Mouse (Mus musculus) kidney, adult 2 months (tissue): ENCODE measurements around the gene Plbd2. TPM values are rescaled to one million over a fixed set of nuclear protein-coding genes. Genes with fewer than 3 reads are reported as not detected.
A peak's percentile ranks its signal among the peaks of the same experiment; 100 is the strongest.

Experiments
- DNase-seq: peaks from one replicate; pipeline ENCODE4 v3.0.0; 2021
- H3K27ac ChIP-seq: fragments of 200-500 bp; 2 replicates; pipeline ENCODE4 v1.5.1; 2012; ENCODE audit warnings: low read depth, low read length, control low read depth, inconsistent platforms; ENCODE audit not compliant: insufficient read depth
- H3K27me3 ChIP-seq: fragments of 200-500 bp; replicated peaks from 2 replicates; pipeline ENCODE4 v1.6.1; 2012; ENCODE audit warnings: mild to moderate bottlenecking, moderate library complexity, low read length, inconsistent platforms; ENCODE audit not compliant: control insufficient read depth, insufficient read depth
- H3K36me3 ChIP-seq: fragments of 200-500 bp; 2 replicates; pipeline ENCODE4 v1.6.1; 2012; ENCODE audit warnings: mild to moderate bottlenecking, moderate library complexity, low read length, inconsistent platforms; ENCODE audit not compliant: control insufficient read depth, insufficient read depth
- H3K4me1 ChIP-seq: fragments of 200-500 bp; 2 replicates; pipeline ENCODE4 v1.6.1; 2011; ENCODE audit warnings: low read length; ENCODE audit not compliant: control insufficient read depth, insufficient read depth
- H3K4me3 ChIP-seq: fragments of 200-500 bp; 2 replicates; pipeline ENCODE4 v1.5.1; 2011; ENCODE audit warnings: mild to moderate bottlenecking, low read depth, low read length, control low read depth; ENCODE audit not compliant: insufficient read depth
- CTCF ChIP-seq: fragments of 200-500 bp; conservative IDR thresholded peaks from 2 replicates; pipeline ENCODE4 v1.5.1; 2011; ENCODE audit warnings: low read depth, mild to moderate bottlenecking, control low read depth, low read length, moderate library complexity, mixed read lengths; ENCODE audit not compliant: insufficient read depth, insufficient read length
- POLR2A ChIP-seq: fragments of 200-500 bp; IDR thresholded peaks from one replicate; pipeline ENCODE4 v1.6.1; 2011; ENCODE audit warnings: low read depth, low read length, control low read depth
- WGBS: fragments of 180-500 bp; shearing (Covaris S2); methylation state at CpG from one replicate; pipeline ENCODE4 v1.1.7; 2018; 5-methylcytosine and 5-hydroxymethylcytosine counted together
- polyA plus RNA-seq: library from polyadenylated mRNA; depleted of rRNA; stranded (reverse); fragments of >200 nt; gene quantifications from 2 replicates; pipeline ENCODE4 v1.2.3, GENCODE M21; 2012

Plbd2 gene
- polyA plus RNA-seq, 1 experiment, result 49.3 TPM

DNA sequence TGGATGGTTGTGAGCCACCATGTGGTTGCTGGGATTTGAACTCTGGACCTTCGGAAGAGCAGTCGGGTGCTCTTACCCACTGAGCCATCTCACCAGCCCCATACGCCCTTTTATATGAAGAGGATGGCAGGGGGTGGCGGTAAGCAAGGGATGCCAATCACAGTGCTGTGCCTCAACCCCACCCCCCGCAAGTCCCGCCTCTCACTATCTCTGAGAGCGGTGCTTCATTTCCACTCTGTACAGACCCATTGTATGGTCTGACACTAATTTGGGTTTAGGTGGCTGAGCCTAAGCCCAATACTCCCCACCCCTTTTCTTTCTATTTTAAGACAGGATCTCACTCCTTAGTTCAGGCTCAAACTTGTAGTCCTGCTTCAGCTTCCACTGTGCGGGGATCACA is 27.6 kb downstream of the Plbd2 start:
- H3K36me3 ChIP-seq, result no peaks in the 10 kb centered on the region
- DNase-seq, result no peak
- no peak overlapping the region for H3K27ac ChIP-seq
- no peak overlapping the region for H3K4me3 ChIP-seq
- no peaks in the 10 kb centered on the region for H3K4me1 ChIP-seq
- no peak for TF ChIP-seq POLR2A
- no peak for TF ChIP-seq CTCF
- no peaks in the 10 kb centered on the region for H3K27me3 ChIP-seq
- WGBS, result 65% methylated on average over 8 of the region's 8 CpGs

DNA sequence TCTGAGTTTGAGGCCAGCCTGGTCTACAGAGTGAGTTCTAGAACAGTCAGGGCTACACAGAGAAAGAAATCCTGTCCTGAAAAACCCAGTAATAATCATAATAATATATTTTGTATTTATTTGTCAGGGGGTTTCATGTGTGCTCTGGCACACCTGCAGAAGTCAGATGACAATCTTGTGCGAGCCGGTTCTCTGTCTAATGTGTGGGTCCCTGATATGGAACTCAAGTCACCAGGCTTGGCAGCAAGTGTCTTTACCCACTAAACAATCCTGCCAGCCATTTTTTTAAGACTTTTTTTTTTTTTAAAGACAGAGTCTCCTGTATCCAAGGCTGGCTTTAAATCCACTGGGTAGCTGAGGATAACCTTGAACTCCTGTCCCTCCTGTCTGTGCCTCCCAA is 30.1 kb downstream of the Plbd2 start:
- no peak for DNase-seq
- Histone ChIP-seq H3K27me3 (no peaks in the 10 kb centered on the region), H3K27ac (no peak overlapping the region), H3K4me1 (peaks cover 3% of the 10 kb centered on the region; the same call in 1 of the 2 replicates), H3K36me3 (no peaks in the 10 kb centered on the region), H3K4me3 (no peak overlapping the region)
- TF ChIP-seq POLR2A (no peak), CTCF (no peak)
- WGBS, result 91% methylated on average over 2 of the region's 2 CpGs

DNA sequence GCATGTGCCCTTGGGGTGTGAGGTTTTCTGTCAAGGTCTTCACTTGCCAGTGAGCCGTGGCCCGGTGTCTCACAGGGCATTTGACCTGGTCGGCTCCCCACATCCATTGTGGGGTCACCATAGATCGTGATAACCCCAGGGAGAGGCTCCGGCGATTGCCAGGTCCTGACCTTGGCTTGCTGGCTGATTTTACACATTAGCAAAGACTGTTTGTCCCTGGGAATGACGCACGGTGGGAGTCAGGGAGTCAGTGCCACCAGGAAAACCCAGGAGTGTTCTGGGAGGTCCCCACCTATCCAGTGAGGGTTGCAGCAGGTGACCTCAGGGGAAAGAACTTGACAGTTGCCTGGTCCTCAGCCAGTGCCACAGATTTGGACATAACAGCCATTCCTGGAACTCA is 30.7 kb downstream of the Plbd2 start, which contains the start of gene Sdsl:
TSS of gene Sdsl (minus strand) at position 41 of the 400 bp plus-strand sequence.
- no peaks in the 10 kb centered on the region for H3K27me3 ChIP-seq
- no peaks in the 10 kb centered on the region for H3K36me3 ChIP-seq
- no peak within 1 kb of the TSS for H3K4me3 ChIP-seq
- no peak for DNase-seq
- TF ChIP-seq CTCF (no peak), POLR2A (no peak)
- peaks cover 4% of the 10 kb centered on the region; the same call in 1 of the 2 replicates for H3K4me1 ChIP-seq
- 68% methylated on average over 8 of the region's 8 CpGs for WGBS
- H3K27ac ChIP-seq, result no peak within 1 kb of the TSS

DNA sequence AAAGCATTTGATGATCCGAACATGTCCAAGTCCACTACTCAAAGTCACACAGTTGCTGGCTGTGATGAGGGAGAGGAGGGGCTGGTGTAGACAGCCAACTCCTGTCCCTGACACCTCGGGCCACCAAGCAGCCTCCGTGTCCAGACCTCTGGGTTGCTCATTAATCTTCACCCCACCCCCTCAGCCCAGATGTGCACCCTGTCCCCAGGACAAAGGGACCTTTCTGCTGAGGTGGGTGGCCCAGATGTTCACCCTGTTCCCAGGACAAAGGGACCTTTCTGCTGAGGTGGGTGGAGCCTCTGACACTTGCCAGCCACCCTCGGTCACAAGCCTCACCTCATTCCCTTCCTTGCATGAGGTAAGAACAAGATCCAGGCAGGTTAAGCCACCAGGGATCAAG is 31.9 kb downstream of the Plbd2 start:
- Histone ChIP-seq H3K27ac (no peak overlapping the region), H3K4me1 (peaks cover 4% of the 10 kb centered on the region; the same call in 1 of the 2 replicates), H3K4me3 (no peak overlapping the region), H3K36me3 (no peaks in the 10 kb centered on the region), H3K27me3 (no peaks in the 10 kb centered on the region)
- DNase-seq, result peak; percentile 75
- 19% methylated on average over 4 of the region's 4 CpGs for WGBS
- TF ChIP-seq POLR2A, result no peak

DNA sequence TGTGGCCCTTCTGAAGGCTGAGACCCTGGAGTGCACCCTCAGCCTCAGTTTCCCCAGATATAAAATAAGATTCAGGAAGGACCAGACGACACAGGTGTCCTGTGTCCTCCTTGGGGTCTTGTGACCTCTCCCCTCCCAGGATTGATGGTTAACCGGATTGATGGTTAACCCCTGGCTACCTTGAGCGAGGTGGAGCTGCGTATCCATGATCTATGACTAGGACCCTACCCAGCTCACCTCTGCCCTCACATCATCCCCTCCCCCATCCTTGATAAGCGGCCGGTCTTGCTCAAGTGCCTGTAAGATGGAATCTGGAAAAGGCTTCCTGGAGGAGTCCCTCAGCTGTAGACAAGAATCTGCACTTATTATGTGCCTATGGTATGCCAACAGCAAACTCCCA is 34.6 kb downstream of the Plbd2 start:
- Histone ChIP-seq H3K36me3 (no peaks in the 10 kb centered on the region), H3K4me1 (peaks cover 4% of the 10 kb centered on the region; the same call in 1 of the 2 replicates), H3K27ac (no peak overlapping the region), H3K4me3 (no peak overlapping the region), H3K27me3 (no peaks in the 10 kb centered on the region; the same call in 1 of the 2 replicates)
- peak; percentile 18 for DNase-seq
- TF ChIP-seq CTCF (no peak), POLR2A (no peak)
- 60% methylated on average over 6 of the region's 6 CpGs for WGBS

DNA sequence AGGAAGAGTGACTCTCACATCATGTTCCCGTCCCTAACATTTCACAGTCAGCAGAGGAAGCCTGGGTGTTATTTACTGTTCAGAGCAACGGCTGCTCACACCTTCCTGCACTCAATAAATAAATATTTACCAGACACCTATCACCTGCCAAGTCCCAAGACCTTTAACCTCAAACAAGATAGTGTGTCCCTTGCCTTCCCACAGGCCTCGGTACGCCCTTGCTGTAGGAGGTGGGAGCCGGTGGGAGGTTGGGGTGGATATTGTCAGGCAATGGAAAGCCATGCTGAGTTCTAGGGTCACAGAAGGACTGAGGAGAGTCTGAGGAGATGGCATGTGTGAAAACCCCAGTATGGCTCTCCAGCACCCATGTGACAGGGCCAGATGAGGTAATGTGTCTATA is 35.1 kb downstream of the Plbd2 start:
- no peaks in the 10 kb centered on the region; the same call in 1 of the 2 replicates for H3K27me3 ChIP-seq
- no peak overlapping the region for H3K4me3 ChIP-seq
- H3K36me3 ChIP-seq, result no peaks in the 10 kb centered on the region
- TF ChIP-seq POLR2A (no peak), CTCF (no peak)
- peak; percentile 66 for DNase-seq
- H3K4me1 ChIP-seq, result peaks cover 4% of the 10 kb centered on the region; the same call in 1 of the 2 replicates
- 51% methylated on average over 5 of the region's 5 CpGs for WGBS
- no peak overlapping the region for H3K27ac ChIP-seq

DNA sequence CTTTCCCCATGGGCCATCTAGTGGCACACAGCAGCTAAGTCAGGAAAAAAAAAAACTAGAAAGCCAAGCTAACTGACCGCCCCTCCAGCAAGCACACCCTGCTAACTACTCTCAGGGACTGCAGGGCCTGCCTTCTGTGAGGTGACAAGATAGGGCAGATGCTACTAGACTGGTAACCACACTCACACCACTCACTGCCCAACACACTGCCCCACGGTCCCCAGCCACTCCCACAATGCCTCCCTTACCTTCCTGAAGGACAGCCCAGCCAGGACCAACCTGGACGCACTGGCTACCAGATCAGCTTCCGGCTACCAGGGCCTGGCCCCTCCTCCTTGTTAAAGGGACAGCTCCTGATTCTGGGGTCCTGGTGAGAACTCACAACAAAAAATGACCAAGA is 36.4 kb downstream of the Plbd2 start:
- peaks cover 4% of the 10 kb centered on the region; the same call in 1 of the 2 replicates for H3K4me1 ChIP-seq
- H3K27ac ChIP-seq, result no peak overlapping the region
- WGBS, result 13% methylated on average over 4 of the region's 4 CpGs
- no peaks in the 10 kb centered on the region for H3K36me3 ChIP-seq
- TF ChIP-seq CTCF, result no peak
- no peak for TF ChIP-seq POLR2A
- peak; percentile 79 for DNase-seq
- no peaks in the 10 kb centered on the region; the same call in 1 of the 2 replicates for H3K27me3 ChIP-seq
- H3K4me3 ChIP-seq, result peak overlapping the region; percentile 41
